Mouse (Mus musculus): ENCODE data around the gene Rgs3.

The Rgs3 gene

GRCm38 (mm10) chr4:62688142-62688541 lies 128.5 kb downstream of the Rgs3 start:
- WGBS = 86% methylated on average over 5 of the region's 5 CpGs

- 78% methylated on average over 4 of the region's 4 CpGs for WGBS
Observed at GRCm38 (mm10) chr4:62690997-62691396, 131.3 kb downstream of the Rgs3 start.

GRCm38 (mm10) chr4:62691625-62692024 lies 132.0 kb downstream of the Rgs3 start:
- 64% methylated on average over 1 of the region's 1 CpGs for WGBS

DNA sequence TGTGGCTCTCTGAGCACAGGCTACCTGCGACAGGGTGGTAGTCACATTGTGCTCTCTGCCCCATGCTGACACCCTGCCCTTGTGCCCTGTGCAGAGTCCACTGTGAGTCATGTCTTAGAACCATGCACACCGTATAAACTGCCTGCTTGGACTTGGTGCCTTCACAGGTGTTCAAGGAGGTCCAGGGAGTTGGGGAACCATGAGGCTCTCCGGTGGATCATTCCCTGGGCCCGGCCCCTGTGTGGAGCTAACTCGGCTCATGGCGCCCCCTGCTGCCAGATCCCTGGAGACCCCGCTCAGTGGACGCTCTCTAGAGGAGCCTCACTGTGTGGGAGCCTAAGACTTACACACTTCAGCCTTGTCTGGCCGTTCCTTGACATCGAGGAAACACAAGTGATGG lies 134.2 kb downstream of the Rgs3 start:
- WGBS = 52% methylated on average over 10 of the region's 10 CpGs

GRCm38 (mm10) chr4:62694703-62695439 lies 135.2 kb downstream of the Rgs3 start:
- 87% methylated on average over 11 of the region's 11 CpGs for WGBS

GRCm38 (mm10) chr4:62695523-62695922 lies 135.9 kb downstream of the Rgs3 start:
- 60% methylated on average over 8 of the region's 8 CpGs for WGBS

GRCm38 (mm10) chr4:62695946-62696345 lies 136.3 kb downstream of the Rgs3 start:
- 55% methylated on average over 11 of the region's 13 CpGs for WGBS

DNA sequence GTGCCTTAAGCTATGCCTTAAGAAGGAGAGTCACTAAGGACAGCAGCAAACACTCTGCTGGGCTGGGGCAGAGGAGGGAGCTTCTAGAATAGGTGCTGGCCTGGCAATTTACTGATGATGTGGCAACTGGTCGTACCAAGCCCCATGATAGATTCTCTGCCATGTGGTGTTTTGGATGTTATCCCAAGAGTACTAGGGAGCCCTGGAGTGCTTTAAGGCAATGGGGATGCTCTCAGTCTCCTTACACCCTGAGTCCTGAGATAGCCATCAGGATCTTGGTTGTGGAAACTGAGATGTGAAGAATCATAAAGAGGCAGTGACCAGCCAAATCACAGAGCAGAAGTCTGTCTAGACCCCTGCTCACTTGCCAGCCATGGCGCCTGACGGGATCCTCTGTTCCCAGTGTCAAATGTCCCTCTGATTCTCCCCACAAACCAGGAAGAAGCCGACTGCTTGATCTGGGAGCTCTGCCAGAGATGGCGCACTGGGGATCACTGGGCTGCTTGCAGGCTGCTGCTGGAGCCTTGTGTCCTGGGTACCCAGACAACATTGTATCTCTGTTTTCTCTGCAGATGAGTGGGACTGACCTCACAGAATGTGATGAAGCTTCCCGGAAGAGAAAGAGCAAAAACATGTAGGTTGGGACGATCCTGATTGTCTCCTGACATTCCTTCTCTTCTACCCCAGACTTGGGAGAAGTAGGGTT lies 137.2 kb downstream of the Rgs3 start:
- WGBS = 35% methylated on average over 7 of the region's 7 CpGs

- WGBS = 10% methylated on average over 2 of the region's 2 CpGs
Observed at GRCm38 (mm10) chr4:62697469-62697868, 137.8 kb downstream of the Rgs3 start.

DNA sequence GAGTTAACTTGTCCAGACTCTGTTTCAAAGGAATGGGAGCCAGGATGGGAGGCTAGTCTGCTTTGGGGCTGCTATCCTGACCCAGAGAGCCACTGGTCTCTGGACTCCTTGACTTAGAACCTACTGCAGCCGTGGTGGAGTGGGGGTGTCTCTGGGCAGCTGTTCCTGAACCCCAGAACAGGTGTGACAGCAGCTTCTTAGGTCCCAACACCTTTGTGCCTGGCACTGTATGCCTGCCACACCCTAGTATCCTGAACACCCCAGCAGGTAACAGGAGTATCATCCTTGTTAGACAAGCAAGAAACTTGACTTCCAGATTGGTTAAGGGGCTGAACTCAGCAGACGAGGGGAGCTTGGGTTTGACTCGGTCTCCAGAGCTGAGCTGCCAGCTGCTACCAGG lies 138.9 kb downstream of the Rgs3 start:
- WGBS = 46% methylated on average over 3 of the region's 3 CpGs

DNA sequence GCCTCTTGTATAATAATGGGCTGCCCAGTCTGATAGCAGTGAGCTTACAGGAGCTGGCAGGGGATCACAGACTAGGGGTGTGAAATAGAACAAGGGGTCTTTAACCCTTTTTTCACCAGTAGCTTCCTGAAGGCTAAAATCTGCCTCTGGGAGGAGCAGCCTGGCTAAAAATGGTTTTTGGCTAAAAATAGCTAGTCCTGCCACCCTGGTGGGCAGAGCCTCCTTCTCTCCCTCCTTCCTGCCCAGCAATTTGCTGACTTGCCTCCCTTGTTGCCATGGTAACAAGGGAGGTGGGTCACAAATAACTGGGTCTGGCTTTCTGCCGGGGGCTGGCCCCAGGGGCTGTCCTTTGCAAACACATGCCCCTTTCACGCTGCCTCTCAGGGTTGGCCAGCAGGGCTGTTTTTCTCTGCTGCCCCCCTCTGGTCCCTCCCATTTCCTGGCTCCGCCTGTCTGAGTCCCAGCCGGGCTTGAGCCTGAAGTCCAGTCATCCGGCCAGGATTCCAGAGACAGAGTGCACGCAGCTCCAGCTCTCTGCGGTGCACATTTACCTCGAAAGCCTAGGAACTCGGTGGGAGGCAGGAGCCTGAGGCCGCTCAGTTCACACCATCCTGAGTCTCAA lies 139.7 kb downstream of the Rgs3 start:
- 8% methylated on average over 10 of the region's 10 CpGs for WGBS

DNA sequence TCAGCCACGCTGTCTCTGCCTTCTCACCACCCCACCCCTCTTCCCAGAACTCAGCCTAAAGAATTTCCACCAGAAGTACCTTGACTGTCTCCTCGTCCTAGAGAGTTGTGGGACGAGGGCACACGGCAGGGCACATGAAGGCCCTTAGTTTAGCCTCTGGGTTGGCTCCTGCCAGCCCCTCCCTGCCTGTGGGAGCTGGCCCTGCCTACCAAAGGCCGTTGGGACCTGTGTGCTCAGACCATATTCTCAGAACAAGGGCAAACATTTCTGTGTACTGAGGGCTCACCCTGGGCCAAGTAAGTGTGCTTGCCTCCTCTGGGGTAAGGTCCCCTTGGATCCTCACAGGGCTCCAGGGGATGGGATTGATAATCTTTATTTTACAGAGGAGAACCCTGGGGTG lies 140.8 kb downstream of the Rgs3 start:
- WGBS = 64% methylated on average over 5 of the region's 5 CpGs

GRCm38 (mm10) chr4:62703151-62703550 lies 143.5 kb downstream of the Rgs3 start:
- WGBS = 74% methylated on average over 9 of the region's 9 CpGs

DNA sequence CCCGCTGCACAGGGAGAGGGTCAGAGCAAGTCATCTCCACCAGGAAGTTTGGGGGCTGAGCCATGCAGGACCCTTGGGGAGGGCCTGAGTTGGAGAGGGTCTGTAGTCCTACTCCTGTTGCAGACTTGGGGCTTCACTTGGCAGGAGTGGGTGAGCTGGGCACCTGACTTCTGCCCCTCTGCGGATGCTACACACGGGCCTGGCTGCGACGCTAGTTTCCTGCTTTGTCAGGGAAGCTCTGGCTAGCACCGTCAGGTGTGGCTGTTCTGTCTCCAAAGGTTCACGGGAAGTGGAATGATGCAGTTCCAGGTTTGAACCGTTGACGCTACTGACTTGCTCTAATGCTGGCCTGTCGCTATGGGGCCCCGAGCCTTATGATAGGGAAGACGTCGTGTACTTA lies 144.6 kb downstream of the Rgs3 start:
- 92% methylated on average over 13 of the region's 13 CpGs for WGBS

DNA sequence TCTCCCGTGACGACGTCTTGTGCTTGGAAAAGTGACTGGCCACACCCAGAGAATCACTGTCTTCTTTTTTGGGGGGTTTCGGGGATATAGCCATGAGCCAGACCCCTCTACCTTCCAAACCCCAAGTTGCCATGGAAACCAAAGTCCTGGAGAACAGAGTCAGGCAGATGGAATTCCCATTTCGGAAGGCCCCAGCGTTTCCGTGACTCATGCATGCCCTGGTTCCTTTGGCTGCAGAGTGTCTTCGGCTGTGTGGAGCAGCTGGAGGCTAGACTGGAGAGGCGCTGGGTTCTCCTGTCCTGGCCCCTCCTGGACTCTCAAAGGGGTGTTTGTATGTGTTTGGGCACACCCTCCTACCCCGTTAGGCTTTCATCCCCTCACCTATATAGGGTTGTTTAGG lies 145.4 kb downstream of the Rgs3 start:
- 51% methylated on average over 10 of the region's 10 CpGs for WGBS

GRCm38 (mm10) chr4:62705749-62706148 lies 146.1 kb downstream of the Rgs3 start:
- WGBS = 68% methylated on average over 3 of the region's 3 CpGs

GRCm38 (mm10) chr4:62708084-62708483 lies 148.4 kb downstream of the Rgs3 start:
- 69% methylated on average over 7 of the region's 7 CpGs for WGBS

DNA sequence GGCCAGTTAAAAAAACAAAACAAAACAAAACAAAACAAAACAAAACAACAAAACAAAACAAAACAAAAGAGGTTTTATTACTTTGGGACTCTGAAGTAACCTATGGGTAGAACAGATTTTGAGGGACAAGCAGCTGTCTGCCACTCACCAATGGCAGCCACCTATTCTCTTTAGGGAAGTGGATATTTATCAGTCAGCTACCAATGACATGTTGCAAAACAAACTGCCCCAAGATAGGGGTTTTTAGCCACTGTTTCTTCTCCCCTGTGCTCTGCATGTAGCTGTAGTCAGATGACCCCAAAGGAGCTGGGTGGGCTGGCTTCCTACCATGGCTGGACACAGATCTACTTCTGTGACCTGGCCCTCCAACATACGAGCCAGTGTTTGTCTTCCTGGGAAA lies 149.3 kb downstream of the Rgs3 start:
- WGBS = 58% methylated on average over 1 of the region's 1 CpGs

- WGBS = 60% methylated on average over 5 of the region's 5 CpGs
Observed at GRCm38 (mm10) chr4:62709448-62709847, 149.8 kb downstream of the Rgs3 start.

GRCm38 (mm10) chr4:62711159-62711558 lies 151.5 kb downstream of the Rgs3 start:
- WGBS = 80% methylated on average over 7 of the region's 7 CpGs

DNA sequence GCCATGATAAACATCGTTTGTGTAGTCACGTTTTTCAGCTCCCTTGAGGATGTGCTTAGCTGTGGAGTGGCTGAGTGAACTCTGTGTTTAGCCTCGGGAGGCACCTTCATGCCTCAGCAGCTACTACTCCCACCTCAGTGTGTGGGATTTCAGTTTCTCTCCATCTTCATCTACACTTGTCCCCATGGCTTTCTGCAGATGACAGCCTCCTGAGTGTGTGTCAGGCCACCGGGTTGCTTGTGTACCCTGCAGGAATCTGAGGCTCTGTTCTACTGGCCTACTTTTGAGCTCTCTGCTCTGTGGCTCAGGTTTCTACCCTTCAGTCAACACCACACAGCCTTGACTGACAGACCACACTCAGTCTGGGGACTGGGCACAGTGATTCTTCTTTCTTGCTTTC lies 151.9 kb downstream of the Rgs3 start:
- 68% methylated on average over 4 of the region's 4 CpGs for WGBS

GRCm38 (mm10) chr4:62722021-62722426 lies 162.4 kb downstream of the Rgs3 start:
- 63% methylated on average over 3 of the region's 3 CpGs for WGBS

DNA sequence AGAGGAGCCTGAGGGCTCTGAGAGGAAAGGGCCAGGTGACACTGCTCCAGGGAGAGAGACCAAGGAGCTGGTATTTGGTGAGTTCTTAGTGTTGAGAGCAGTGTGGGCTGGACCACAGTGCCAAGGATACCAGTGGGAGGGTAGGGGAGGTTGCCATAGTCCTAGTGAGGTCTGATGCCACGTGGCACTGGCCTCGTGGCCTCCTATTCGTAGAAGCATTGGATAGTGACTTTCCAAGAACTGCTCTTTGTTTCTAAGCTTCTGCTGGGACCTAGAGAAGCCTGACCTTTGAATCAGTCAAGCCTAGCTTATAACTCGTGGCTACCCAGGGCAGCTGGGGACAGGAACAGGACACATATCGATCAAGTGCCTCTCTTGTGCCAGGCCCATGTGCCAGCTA lies 164.1 kb downstream of the Rgs3 start:
- 91% methylated on average over 5 of the region's 5 CpGs for WGBS
